Comparison of ENCODE assay signal across 33 mouse cellular contexts in the genomic region with DNA sequence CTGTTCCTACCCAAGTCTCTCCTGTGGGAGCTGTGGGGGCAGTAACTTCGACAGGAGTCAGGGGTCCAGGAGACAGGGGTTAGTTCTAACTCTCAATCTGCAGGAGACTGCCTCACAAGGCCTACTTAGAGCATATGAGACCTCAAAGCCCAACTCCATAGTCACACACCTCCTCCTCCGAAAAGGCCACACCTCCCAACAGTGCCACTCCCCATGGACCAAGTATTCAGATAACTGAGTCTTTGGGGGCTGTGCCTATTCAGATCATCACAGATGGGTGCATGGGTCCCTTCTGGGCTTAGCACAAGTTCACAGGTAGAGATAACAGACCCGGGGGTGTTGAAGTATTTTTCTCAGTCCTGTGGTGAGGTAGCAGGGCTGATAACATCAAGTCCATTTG. TPM values are rescaled to one million over a fixed set of nuclear protein-coding genes. Genes with fewer than 3 reads are reported as not detected.
DNase-seq lines count a peak whose midpoint lies in the region; ATAC-seq and TF ChIP-seq lines count a peak whose summit lies in the region.
"Had no signal": no experiment of that assay in that cellular context is flagged by ENCODE, and none has a peak within 500 bp of the region (broad histone marks: within the 10 kb centered on the region; RNA-seq: fewer than 3 reads in every experiment).

No protein-coding gene starts in this region.

- no peak overlapping the region for H3K4me3 ChIP-seq in heart, embryonic 15.5 days
- no peak overlapping the region for H3K4me3 ChIP-seq in liver, adult 2 months (ENCODE audit: insufficient read depth, low read depth, low read length)
- H3K4me3 ChIP-seq in liver, embryonic 12.5 days, result no peak overlapping the region
- H3K4me3 ChIP-seq in MEL (ENCODE audit: control insufficient read depth in 1 of 2, insufficient read depth in 1 of 2, low read depth in 2 of 2, low read length in 2 of 2), result no peak overlapping the region
- H3K4me3 ChIP-seq in small intestine, adult 2 months (ENCODE audit: low read depth, low read length), result no peak overlapping the region
- H3K4me3 ChIP-seq in midbrain, postnatal 0 days (ENCODE audit: low read depth, low read length), result no peak overlapping the region
- H3K4me3 ChIP-seq: embryonic facial prominence, embryonic 12.5 days; forebrain, embryonic 15.5 days; hindbrain, embryonic 10.5 days; hindbrain, embryonic 15.5 days; midbrain, embryonic 12.5 days; neural tube, embryonic 13.5 days had no signal

- H3K9ac ChIP-seq in heart, embryonic 15.5 days, result no peak overlapping the region
- no peak overlapping the region for H3K9ac ChIP-seq in liver, adult 2 months (ENCODE audit: low read depth, low read length)
- H3K9ac ChIP-seq in liver, embryonic 12.5 days, result no peak overlapping the region
- no peak overlapping the region for H3K9ac ChIP-seq in MEL (ENCODE audit: control insufficient read depth, low read depth, low read length, poor library complexity, severe bottlenecking)
- H3K9ac ChIP-seq in midbrain, postnatal 0 days (replicated peaks; ENCODE audit: low read length, poor library complexity, severe bottlenecking), result no peak overlapping the region
- H3K9ac ChIP-seq: embryonic facial prominence, embryonic 12.5 days; forebrain, embryonic 15.5 days; hindbrain, embryonic 15.5 days; liver, embryonic 14.5 days; midbrain, embryonic 12.5 days; neural tube, embryonic 13.5 days had no signal

- H3K4me1 ChIP-seq in heart, embryonic 15.5 days (replicated peaks), result peaks cover 23% of the 10 kb centered on the region
- H3K4me1 ChIP-seq in liver, adult 2 months (ENCODE audit: control insufficient read depth, insufficient read depth, low read length), result peaks cover 50% of the 10 kb centered on the region
- H3K4me1 ChIP-seq in liver, embryonic 12.5 days, result peaks cover 47% of the 10 kb centered on the region
- peaks cover 0 to 6% of the 10 kb centered on the region in 2 experiments; a peak in 2 of 4 replicates for H3K4me1 ChIP-seq in MEL (ENCODE audit: control insufficient read depth in 1 of 2, insufficient read depth in 2 of 2, low read length in 2 of 2)
- peaks cover 50% of the 10 kb centered on the region for H3K4me1 ChIP-seq in small intestine, adult 2 months (ENCODE audit: control insufficient read depth, insufficient read depth, insufficient read length, low read length)
- H3K4me1 ChIP-seq in midbrain, postnatal 0 days (ENCODE audit: insufficient read depth, low read length), result no peaks in the 10 kb centered on the region
- H3K4me1 ChIP-seq: forebrain, embryonic 15.5 days; hindbrain, embryonic 15.5 days; neural tube, embryonic 13.5 days had no signal

- ATAC-seq in heart, embryonic 15.5 days (replicated peaks; ENCODE audit: insufficient number of reproducible peaks, insufficient read depth, low FRiP score, low read depth), result no peak
- ATAC-seq in liver, embryonic 12.5 days, result no peak
- ATAC-seq in midbrain, postnatal 0 days (ENCODE audit: low FRiP score), result no peak
- ATAC-seq: forebrain, embryonic 15.5 days; intestine, postnatal 0 days; lung, postnatal 0 days; Patski had no signal

- no peak for DNase-seq in heart, adult 18-20 months
- no peak for DNase-seq in liver, adult 2 months (ENCODE audit: extremely low read depth, low read depth, low spot score)
- DNase-seq in MEL (ENCODE audit: low read depth, low spot score), result peak; percentile 25
- no peak for DNase-seq in midbrain, postnatal 0 days (ENCODE audit: low spot score)
- DNase-seq in adrenal gland, adult 2 months, result no peak
- DNase-seq: adrenal gland, postnatal 14 days; cerebellum, adult 11 months; cerebellum, adult 9-11 months; embryo, embryonic 11 days; gastrocnemius, postnatal 25 days; heart, postnatal 10 days; kidney, adult 9 months; kidney, postnatal 14 days; right cerebral cortex, postnatal 4 days; thymus, postnatal 14 days had no signal

- H3K27ac ChIP-seq in heart, embryonic 15.5 days, result peak overlapping the region; percentile 46; the same call in 1 of the 2 replicates
- 0 out of 2 replicates have a peak overlapping the region, but pooled peaks have one; percentile 18 for H3K27ac ChIP-seq in liver, adult 2 months (replicated peaks; ENCODE audit: insufficient read depth, low read depth, low read length)
- no peak overlapping the region for H3K27ac ChIP-seq in liver, embryonic 12.5 days
- no peak overlapping the region for H3K27ac ChIP-seq in MEL (ENCODE audit: control insufficient read depth, low read depth, low read length)
- peak overlapping the region; percentile 63 for H3K27ac ChIP-seq in small intestine, adult 2 months (ENCODE audit: insufficient read depth, low read depth, low read length)
- no peak overlapping the region for H3K27ac ChIP-seq in midbrain, postnatal 0 days (ENCODE audit: low read depth, low read length)
- H3K27ac ChIP-seq: embryonic facial prominence, embryonic 12.5 days; forebrain, embryonic 15.5 days; hindbrain, embryonic 10.5 days; hindbrain, embryonic 15.5 days; liver, embryonic 14.5 days; midbrain, embryonic 12.5 days; neural tube, embryonic 13.5 days had no signal

- 47% methylated on average over 3 of the region's 3 CpGs for WGBS in heart, embryonic 15.5 days
- 69% methylated on average over 3 of the region's 3 CpGs for WGBS in liver, adult 2 months
- 36% methylated on average over 3 of the region's 3 CpGs for WGBS in liver, embryonic 12.5 days (ENCODE audit: insufficient replicate concordance)
- WGBS in small intestine, adult 2 months, result 25% methylated on average over 3 of the region's 3 CpGs
- 80% methylated on average over 3 of the region's 3 CpGs for WGBS in midbrain, postnatal 0 days

- TF ChIP-seq POLR2A in liver, adult 2 months (IDR thresholded peaks at IDR 0.05; ENCODE audit: extremely low read depth, insufficient read depth, low read length), result no peak
- TF ChIP-seq POLR2A in MEL (IDR thresholded peaks at IDR 0.05; ENCODE audit: control insufficient read depth in 1 of 2, insufficient read depth in 1 of 2, low read depth in 1 of 2, low read length in 2 of 2, poor library complexity in 1 of 2), result no peak
- TF ChIP-seq POLR2A in small intestine, adult 2 months (IDR thresholded peaks at IDR 0.05; ENCODE audit: low read depth, low read length), result no peak

- no peaks in the 10 kb centered on the region for H3K9me3 ChIP-seq in heart, embryonic 15.5 days (replicated peaks)
- H3K9me3 ChIP-seq in liver, embryonic 12.5 days (replicated peaks), result no peaks in the 10 kb centered on the region
- no peaks in the 10 kb centered on the region for H3K9me3 ChIP-seq in MEL (replicated peaks; ENCODE audit: insufficient read depth, low read length)
- H3K9me3 ChIP-seq in midbrain, postnatal 0 days (ENCODE audit: low read length), result no peaks in the 10 kb centered on the region
- H3K9me3 ChIP-seq: embryonic facial prominence, embryonic 12.5 days; forebrain, embryonic 15.5 days; G1E; hindbrain, embryonic 10.5 days; hindbrain, embryonic 15.5 days; midbrain, embryonic 12.5 days; neural tube, embryonic 13.5 days had no signal

- no peak for TF ChIP-seq RAD21 in MEL (IDR thresholded peaks at IDR 0.05; ENCODE audit: low read depth, low read length)

- no peak for TF ChIP-seq CTCF in liver, adult 2 months (IDR thresholded peaks at IDR 0.05; ENCODE audit: low read depth, low read length)
- no peak for TF ChIP-seq CTCF in MEL (IDR thresholded peaks at IDR 0.05 in 2 of 3, conservative IDR thresholded peaks at IDR 0.05 in 1 of 3; ENCODE audit: control insufficient read depth in 1 of 3, insufficient read depth in 1 of 3, low read depth in 2 of 3, low read length in 3 of 3, poor library complexity in 1 of 3, severe bottlenecking in 1 of 3)
- TF ChIP-seq CTCF in small intestine, adult 2 months (IDR thresholded peaks at IDR 0.05; ENCODE audit: extremely low read depth, insufficient read length, insufficient replicate concordance, low read depth, low read length), result no peak
- no peak for TF ChIP-seq CTCF in midbrain, postnatal 0 days (IDR thresholded peaks at IDR 0.05)

- no peak for TF ChIP-seq EP300 in MEL (IDR thresholded peaks at IDR 0.05; ENCODE audit: low read depth in 1 of 2, low read length in 2 of 2)

- H3K79me2 ChIP-seq in liver, adult 2 months (ENCODE audit: control insufficient read depth, insufficient read depth, low read length), result peaks cover 20% of the 10 kb centered on the region; the same call in 1 of the 2 replicates
- no peaks in the 10 kb centered on the region for H3K79me2 ChIP-seq in MEL (ENCODE audit: control insufficient read depth, insufficient read depth, low read length, poor library complexity)

- H3K36me3 ChIP-seq in heart, embryonic 15.5 days, result no peaks in the 10 kb centered on the region
- H3K36me3 ChIP-seq in liver, adult 2 months (ENCODE audit: control insufficient read depth, insufficient read depth, low read length), result no peaks in the 10 kb centered on the region
- H3K36me3 ChIP-seq in liver, embryonic 12.5 days, result no peaks in the 10 kb centered on the region
- no peaks in the 10 kb centered on the region for H3K36me3 ChIP-seq in MEL (ENCODE audit: control insufficient read depth in 1 of 2, insufficient read depth in 2 of 2, low read length in 2 of 2)
- peaks cover 11% of the 10 kb centered on the region for H3K36me3 ChIP-seq in small intestine, adult 2 months (ENCODE audit: control insufficient read depth, insufficient read depth, low read length)
- H3K36me3 ChIP-seq in midbrain, postnatal 0 days (ENCODE audit: insufficient read depth, low read length), result no peaks in the 10 kb centered on the region
- H3K36me3 ChIP-seq: embryonic facial prominence, embryonic 12.5 days; forebrain, embryonic 15.5 days; G1E; hindbrain, embryonic 10.5 days; hindbrain, embryonic 15.5 days; midbrain, embryonic 12.5 days; neural tube, embryonic 13.5 days had no signal

- H3K4me2 ChIP-seq in heart, embryonic 15.5 days, result no peak overlapping the region
- no peak overlapping the region for H3K4me2 ChIP-seq in liver, embryonic 12.5 days
- no peak overlapping the region for H3K4me2 ChIP-seq in midbrain, postnatal 0 days (ENCODE audit: low read depth, low read length, poor library complexity, severe bottlenecking)
- H3K4me2 ChIP-seq: embryonic facial prominence, embryonic 12.5 days; forebrain, embryonic 15.5 days; hindbrain, embryonic 15.5 days; midbrain, embryonic 12.5 days; neural tube, embryonic 13.5 days had no signal

- H3K27me3 ChIP-seq in heart, embryonic 15.5 days, result peaks cover 16% of the 10 kb centered on the region
- H3K27me3 ChIP-seq in liver, adult 2 months (ENCODE audit: control insufficient read depth, insufficient read depth, low read length), result no peaks in the 10 kb centered on the region
- peaks cover 36% of the 10 kb centered on the region for H3K27me3 ChIP-seq in liver, embryonic 12.5 days (replicated peaks)
- H3K27me3 ChIP-seq in MEL (ENCODE audit: control insufficient read depth in 1 of 2, insufficient read depth in 2 of 2, low read length in 2 of 2), result peaks cover 3 to 5% of the 10 kb centered on the region in 2 experiments; a peak in 3 of 4 replicates
- no peaks in the 10 kb centered on the region for H3K27me3 ChIP-seq in small intestine, adult 2 months (ENCODE audit: control insufficient read depth, insufficient read depth, low read length)
- H3K27me3 ChIP-seq in midbrain, postnatal 0 days (ENCODE audit: insufficient read depth, low read length), result 0 out of 2 replicates have a peak, but pooled peaks cover 3% of the 10 kb centered on the region
- H3K27me3 ChIP-seq: Patski had no signal

RNA-seq across cellular contexts. Expression of gene 1700001C19Rik, which starts 24.5 kb away (rescaled TPM):
- polyA plus RNA-seq in heart, embryonic 15.5 days (2015; fragmentation: Nextera tagmentation; extraction: Ambion mirVana), result 0.60 and 1.0 TPM in 2 replicates
- not detected for total RNA-seq in heart, adult 18-20 months (2021)
- 12.2 and 16.2 TPM in 2 replicates for total RNA-seq in liver, adult 2 months (2014; rRNA removed)
- polyA plus RNA-seq in liver, adult 2 months (2012; rRNA removed), result 11.7 and 12.2 TPM in 2 replicates
- polyA plus RNA-seq in liver, embryonic 12.5 days (2016; fragmentation: Nextera tagmentation; extraction: Ambion mirVana), result 0.62 and 0.66 TPM in 2 replicates
- not detected in 2 replicates for total RNA-seq in MEL (2012; rRNA removed)
- polyA plus RNA-seq in MEL (2012; ENCODE audit: insufficient read depth in 1 of 2, insufficient read length in 2 of 2, low read depth in 1 of 2, low replicate concordance in 2 of 2, missing spikeins in 1 of 2), result not detected
- polyA plus RNA-seq in small intestine, adult 2 months (2012; rRNA removed), result 0.08 TPM in 1 of 2 replicates, not detected in the other
- total RNA-seq in midbrain, postnatal 0 days (2014; rRNA removed), result 0.22 and 2.5 TPM in 2 replicates
- 0.46 and 0.48 TPM in 2 replicates for polyA plus RNA-seq in midbrain, postnatal 0 days (2015; fragmentation: Nextera tagmentation; extraction: Ambion mirVana)
- not detected for total RNA-seq in adrenal gland, adult 2 months (2021)
- polyA plus RNA-seq in adrenal gland, adult 2 months (2012; rRNA removed), result 0.24 TPM in 1 of 2 replicates, not detected in the other
- total RNA-seq: G1E; gastrocnemius, adult 18-20 months; gastrocnemius, postnatal 25 days; heart, postnatal 10 days; layer of hippocampus, adult 18-20 months; left cerebral cortex, postnatal 14 days; megakaryocyte, adult 5-6 weeks had no signal
- polyA plus RNA-seq: G1E had no signal

RNA-seq across cellular contexts. Expression of gene AI661453, which starts 25.3 kb away (rescaled TPM):
- 0.96 and 1.2 TPM in 2 replicates for polyA plus RNA-seq in heart, embryonic 15.5 days (2015; fragmentation: Nextera tagmentation; extraction: Ambion mirVana)
- total RNA-seq in heart, adult 18-20 months (2021), result 1 to 10 TPM; 1.3 to 2.1 TPM
- total RNA-seq in liver, adult 2 months (2014; rRNA removed), result 2.4 and 6.2 TPM in 2 replicates
- polyA plus RNA-seq in liver, adult 2 months (2012; rRNA removed), result 5.7 and 6.3 TPM in 2 replicates
- 0.10 and 0.31 TPM in 2 replicates for polyA plus RNA-seq in liver, embryonic 12.5 days (2016; fragmentation: Nextera tagmentation; extraction: Ambion mirVana)
- not detected in 2 replicates for total RNA-seq in MEL (2012; rRNA removed)
- not detected for polyA plus RNA-seq in MEL (2012; ENCODE audit: insufficient read depth in 1 of 2, insufficient read length in 2 of 2, low read depth in 1 of 2, low replicate concordance in 2 of 2, missing spikeins in 1 of 2)
- polyA plus RNA-seq in small intestine, adult 2 months (2012; rRNA removed), result 21.8 and 27.3 TPM in 2 replicates
- total RNA-seq in midbrain, postnatal 0 days (2014; rRNA removed), result 0.19 and 0.93 TPM in 2 replicates
- polyA plus RNA-seq in midbrain, postnatal 0 days (2015; fragmentation: Nextera tagmentation; extraction: Ambion mirVana), result 0.13 and 0.19 TPM in 2 replicates
- under 1 TPM; 0.92 to 0.97 TPM for total RNA-seq in adrenal gland, adult 2 months (2021)
- 0.36 and 0.73 TPM in 2 replicates for polyA plus RNA-seq in adrenal gland, adult 2 months (2012; rRNA removed)

RNA-seq across cellular contexts. Expression of gene Taf8, which starts 40.4 kb away (rescaled TPM):
- 17.0 and 20.5 TPM in 2 replicates for polyA plus RNA-seq in heart, embryonic 15.5 days (2015; fragmentation: Nextera tagmentation; extraction: Ambion mirVana)
- total RNA-seq in heart, adult 18-20 months (2021), result 10 to 100 TPM; 10.2 to 10.4 TPM
- total RNA-seq in liver, adult 2 months (2014; rRNA removed), result 8.2 and 8.7 TPM in 2 replicates
- 7.8 and 9.6 TPM in 2 replicates for polyA plus RNA-seq in liver, adult 2 months (2012; rRNA removed)
- 17.6 and 18.0 TPM in 2 replicates for polyA plus RNA-seq in liver, embryonic 12.5 days (2016; fragmentation: Nextera tagmentation; extraction: Ambion mirVana)
- 14.4 and 15.2 TPM in 2 replicates for total RNA-seq in MEL (2012; rRNA removed)
- 10 to 100 TPM in 1 of 2 experiments, not detected in 1; 25.7 TPM for polyA plus RNA-seq in MEL (2012; ENCODE audit: insufficient read depth in 1 of 2, insufficient read length in 2 of 2, low read depth in 1 of 2, low replicate concordance in 2 of 2, missing spikeins in 1 of 2)
- 6.2 and 13.3 TPM in 2 replicates for polyA plus RNA-seq in small intestine, adult 2 months (2012; rRNA removed)
- total RNA-seq in midbrain, postnatal 0 days (2014; rRNA removed), result 15.1 and 25.1 TPM in 2 replicates
- 11.5 and 12.3 TPM in 2 replicates for polyA plus RNA-seq in midbrain, postnatal 0 days (2015; fragmentation: Nextera tagmentation; extraction: Ambion mirVana)
- total RNA-seq in adrenal gland, adult 2 months (2021), result 10 to 100 TPM; 19.5 to 19.8 TPM
- polyA plus RNA-seq in adrenal gland, adult 2 months (2012; rRNA removed), result 12.5 and 15.6 TPM in 2 replicates

RNA-seq across cellular contexts. Expression of gene Ccnd3, which starts 43.2 kb away (rescaled TPM):
- polyA plus RNA-seq in heart, embryonic 15.5 days (2015; fragmentation: Nextera tagmentation; extraction: Ambion mirVana), result 369 and 456 TPM in 2 replicates
- total RNA-seq in heart, adult 18-20 months (2021), result 10 to 100 TPM; 83.3 to 87.1 TPM
- total RNA-seq in liver, adult 2 months (2014; rRNA removed), result 16.8 and 23.4 TPM in 2 replicates
- 39.1 and 41.8 TPM in 2 replicates for polyA plus RNA-seq in liver, adult 2 months (2012; rRNA removed)
- polyA plus RNA-seq in liver, embryonic 12.5 days (2016; fragmentation: Nextera tagmentation; extraction: Ambion mirVana), result 546 and 555 TPM in 2 replicates
- 143 TPM in 2 replicates for total RNA-seq in MEL (2012; rRNA removed)
- polyA plus RNA-seq in MEL (2012; ENCODE audit: insufficient read depth in 1 of 2, insufficient read length in 2 of 2, low read depth in 1 of 2, low replicate concordance in 2 of 2, missing spikeins in 1 of 2), result 100 to 1,000 TPM in 1 of 2 experiments, not detected in 1; 568 TPM
- polyA plus RNA-seq in small intestine, adult 2 months (2012; rRNA removed), result 49.9 and 54.9 TPM in 2 replicates
- 37.2 and 41.1 TPM in 2 replicates for total RNA-seq in midbrain, postnatal 0 days (2014; rRNA removed)
- polyA plus RNA-seq in midbrain, postnatal 0 days (2015; fragmentation: Nextera tagmentation; extraction: Ambion mirVana), result 52.6 and 57.0 TPM in 2 replicates
- 100 to 1,000 TPM; 326 to 471 TPM for total RNA-seq in adrenal gland, adult 2 months (2021)
- 1,307 and 1,375 TPM in 2 replicates for polyA plus RNA-seq in adrenal gland, adult 2 months (2012; rRNA removed)

Comparison
In these comparisons a context has a peak if more than half of its experiments do, and no peak if none do; other contexts are left out.
1. H3K27ac ChIP-seq: peak in heart, embryonic 15.5 days (single experiment), liver, adult 2 months (single experiment) and small intestine, adult 2 months (single experiment); none in liver, embryonic 12.5 days (single experiment), MEL (single experiment) and midbrain, postnatal 0 days (single experiment).